In the genomic region with DNA sequence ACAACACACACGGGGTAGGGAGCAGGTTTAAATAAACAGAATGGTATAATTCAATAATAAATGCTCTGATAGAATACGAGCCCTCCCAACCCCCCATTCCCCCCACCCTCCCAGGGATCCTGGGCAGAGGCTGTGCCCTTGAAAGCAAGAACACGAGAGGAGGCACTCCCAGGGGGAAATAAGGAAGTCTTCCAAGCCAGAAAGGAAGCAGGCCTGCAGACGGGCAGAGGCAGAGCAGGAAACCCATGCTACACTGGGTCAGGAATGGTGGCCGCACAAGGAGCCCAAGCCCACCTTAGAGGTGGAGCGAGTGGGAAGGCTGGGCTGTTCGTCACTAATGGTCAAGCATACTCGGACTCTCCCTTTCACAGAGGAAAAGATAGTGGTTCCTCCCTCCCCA, we compare ENCODE assay signal across 22 mouse cellular contexts.
DNase-seq lines count a peak whose midpoint lies in the region; ATAC-seq lines count a peak whose summit lies in the region.
"Had no signal": no experiment of that assay in that cellular context is flagged by ENCODE, and none has a peak within 500 bp of the region (broad histone marks: within the 10 kb centered on the region; RNA-seq: fewer than 3 reads in every experiment).

No protein-coding gene starts in this region.

- H3K4me2 ChIP-seq in embryonic facial prominence, embryonic 12.5 days (replicated peaks): no peak overlapping the region
- no peak overlapping the region for H3K4me2 ChIP-seq in hindbrain, embryonic 16.5 days (ENCODE audit: low read length)
- H3K4me2 ChIP-seq in hindbrain, embryonic 12.5 days (replicated peaks): no peak overlapping the region
- H3K4me2 ChIP-seq in limb, embryonic 12.5 days: no peak overlapping the region
- H3K4me2 ChIP-seq in limb, embryonic 13.5 days (replicated peaks): no peak overlapping the region
- H3K4me2 ChIP-seq: forebrain, embryonic 13.5 days; heart, embryonic 11.5 days; neural tube, embryonic 12.5 days; stomach, embryonic 15.5 days had no signal

- DNase-seq in embryonic facial prominence, embryonic 10.5 days (ENCODE audit: low spot score): no peak
- DNase-seq in limb, embryonic 10.5 days (ENCODE audit: low spot score): no peak
- DNase-seq in urinary bladder, postnatal 10 days (ENCODE audit: low spot score): no peak
- DNase-seq: cerebellum, adult 11 months; gastrocnemius, postnatal 36 days; heart, postnatal 4 days; kidney, adult 18-20 months; lung, postnatal 4 days; right cerebral cortex, adult 18-20 months; right cerebral cortex, postnatal 4 days; thymus, postnatal 36 days had no signal

- 0 out of 2 replicates have a peak overlapping the region, but pooled peaks have one; percentile 8 for H3K27ac ChIP-seq in embryonic facial prominence, embryonic 12.5 days
- no peak overlapping the region for H3K27ac ChIP-seq in embryonic facial prominence, embryonic 10.5 days (replicated peaks)
- H3K27ac ChIP-seq in hindbrain, embryonic 16.5 days (ENCODE audit: low read depth, low read length): peak overlapping the region; percentile 12; the same call in 1 of the 2 replicates
- no peak overlapping the region for H3K27ac ChIP-seq in hindbrain, embryonic 12.5 days
- H3K27ac ChIP-seq in limb, embryonic 12.5 days: peak overlapping the region; percentile 8; the same call in 1 of the 2 replicates
- H3K27ac ChIP-seq in limb, embryonic 10.5 days: no peak overlapping the region
- H3K27ac ChIP-seq in limb, embryonic 13.5 days: no peak overlapping the region; the same call in 1 of the 2 replicates
- H3K27ac ChIP-seq: forebrain, embryonic 13.5 days; left cerebral cortex, adult 2 months; neural tube, embryonic 12.5 days; stomach, embryonic 15.5 days had no signal

- H3K9ac ChIP-seq in embryonic facial prominence, embryonic 12.5 days: no peak overlapping the region
- H3K9ac ChIP-seq in hindbrain, embryonic 16.5 days (ENCODE audit: low read depth, low read length): no peak overlapping the region
- H3K9ac ChIP-seq in hindbrain, embryonic 12.5 days: no peak overlapping the region
- no peak overlapping the region for H3K9ac ChIP-seq in limb, embryonic 12.5 days (replicated peaks)
- H3K9ac ChIP-seq in limb, embryonic 13.5 days: no peak overlapping the region
- H3K9ac ChIP-seq: forebrain, embryonic 13.5 days; neural tube, embryonic 12.5 days; stomach, embryonic 15.5 days had no signal

- H3K27me3 ChIP-seq in embryonic facial prominence, embryonic 12.5 days: no peaks in the 10 kb centered on the region
- H3K27me3 ChIP-seq in embryonic facial prominence, embryonic 10.5 days (replicated peaks; ENCODE audit: low read depth, poor library complexity, severe bottlenecking): no peaks in the 10 kb centered on the region
- no peaks in the 10 kb centered on the region for H3K27me3 ChIP-seq in hindbrain, embryonic 16.5 days (replicated peaks; ENCODE audit: control insufficient read depth, insufficient read depth, low read length)
- no peaks in the 10 kb centered on the region for H3K27me3 ChIP-seq in hindbrain, embryonic 12.5 days
- H3K27me3 ChIP-seq in limb, embryonic 12.5 days: no peaks in the 10 kb centered on the region
- H3K27me3 ChIP-seq in limb, embryonic 10.5 days (ENCODE audit: low read depth, poor library complexity, severe bottlenecking): no peaks in the 10 kb centered on the region
- no peaks in the 10 kb centered on the region for H3K27me3 ChIP-seq in limb, embryonic 13.5 days
- H3K27me3 ChIP-seq: forebrain, embryonic 13.5 days; neural tube, embryonic 12.5 days; stomach, embryonic 15.5 days had no signal

- no peaks in the 10 kb centered on the region for H3K9me3 ChIP-seq in embryonic facial prominence, embryonic 12.5 days
- H3K9me3 ChIP-seq in embryonic facial prominence, embryonic 10.5 days: peaks cover 5% of the 10 kb centered on the region; the same call in 1 of the 2 replicates
- H3K9me3 ChIP-seq in hindbrain, embryonic 16.5 days (ENCODE audit: control insufficient read depth, low read length): no peaks in the 10 kb centered on the region
- no peaks in the 10 kb centered on the region for H3K9me3 ChIP-seq in hindbrain, embryonic 12.5 days (replicated peaks)
- H3K9me3 ChIP-seq in limb, embryonic 12.5 days: no peaks in the 10 kb centered on the region
- H3K9me3 ChIP-seq in limb, embryonic 10.5 days (replicated peaks): no peaks in the 10 kb centered on the region
- no peaks in the 10 kb centered on the region for H3K9me3 ChIP-seq in limb, embryonic 13.5 days
- H3K9me3 ChIP-seq: forebrain, embryonic 13.5 days; neural tube, embryonic 12.5 days; stomach, embryonic 15.5 days had no signal

- H3K4me1 ChIP-seq in embryonic facial prominence, embryonic 12.5 days: peaks cover 28% of the 10 kb centered on the region
- H3K4me1 ChIP-seq in embryonic facial prominence, embryonic 10.5 days: peaks cover 29% of the 10 kb centered on the region
- H3K4me1 ChIP-seq in hindbrain, embryonic 16.5 days (ENCODE audit: control insufficient read depth, insufficient read depth, low read depth, low read length): peaks cover 4% of the 10 kb centered on the region
- peaks cover 15% of the 10 kb centered on the region for H3K4me1 ChIP-seq in hindbrain, embryonic 12.5 days
- peaks cover 18% of the 10 kb centered on the region for H3K4me1 ChIP-seq in limb, embryonic 12.5 days (replicated peaks)
- peaks cover 28% of the 10 kb centered on the region for H3K4me1 ChIP-seq in limb, embryonic 10.5 days
- peaks cover 30% of the 10 kb centered on the region for H3K4me1 ChIP-seq in limb, embryonic 13.5 days

- WGBS in embryonic facial prominence, embryonic 12.5 days: 52% methylated on average over 8 of the region's 8 CpGs
- WGBS in embryonic facial prominence, embryonic 10.5 days: 70% methylated on average over 8 of the region's 8 CpGs
- 61% methylated on average over 8 of the region's 8 CpGs for WGBS in hindbrain, embryonic 16.5 days
- WGBS in hindbrain, embryonic 12.5 days: 70% methylated on average over 8 of the region's 8 CpGs
- 73% methylated on average over 8 of the region's 8 CpGs for WGBS in limb, embryonic 12.5 days
- WGBS in limb, embryonic 10.5 days: 70% methylated on average over 8 of the region's 8 CpGs
- 55% methylated on average over 8 of the region's 8 CpGs for WGBS in limb, embryonic 13.5 days

- no peak for ATAC-seq in embryonic facial prominence, embryonic 12.5 days (ENCODE audit: insufficient number of reproducible peaks, insufficient read depth, low FRiP score, low TSS enrichment)
- ATAC-seq in hindbrain, embryonic 16.5 days: no peak
- no peak for ATAC-seq in hindbrain, embryonic 12.5 days (ENCODE audit: low FRiP score)
- no peak for ATAC-seq in limb, embryonic 12.5 days (ENCODE audit: insufficient number of reproducible peaks, insufficient read depth, low FRiP score, low TSS enrichment, low read depth)
- 0 out of 2 replicates have a peak, but pooled peaks have one; percentile 37 for ATAC-seq in limb, embryonic 13.5 days (ENCODE audit: low FRiP score, low read depth)
- ATAC-seq: CD4-positive, CD25-positive, alpha-beta regulatory T cell, adult 4 months; forebrain, embryonic 13.5 days had no signal

- H3K4me3 ChIP-seq in embryonic facial prominence, embryonic 12.5 days: no peak overlapping the region
- H3K4me3 ChIP-seq in embryonic facial prominence, embryonic 10.5 days: no peak overlapping the region
- H3K4me3 ChIP-seq in hindbrain, embryonic 16.5 days (ENCODE audit: low read length): no peak overlapping the region
- H3K4me3 ChIP-seq in hindbrain, embryonic 12.5 days: no peak overlapping the region
- H3K4me3 ChIP-seq in limb, embryonic 12.5 days (replicated peaks): no peak overlapping the region
- H3K4me3 ChIP-seq in limb, embryonic 10.5 days: no peak overlapping the region
- no peak overlapping the region for H3K4me3 ChIP-seq in limb, embryonic 13.5 days
- H3K4me3 ChIP-seq: forebrain, embryonic 13.5 days; left cerebral cortex, adult 2 months; neural tube, embryonic 12.5 days; stomach, embryonic 15.5 days had no signal

- 0 out of 2 replicates have a peak, but pooled peaks cover 4% of the 10 kb centered on the region for H3K36me3 ChIP-seq in embryonic facial prominence, embryonic 12.5 days
- H3K36me3 ChIP-seq in embryonic facial prominence, embryonic 10.5 days (replicated peaks): peaks cover 66% of the 10 kb centered on the region
- no peaks in the 10 kb centered on the region for H3K36me3 ChIP-seq in hindbrain, embryonic 16.5 days (ENCODE audit: control insufficient read depth, insufficient read depth, low read length)
- peaks cover 2% of the 10 kb centered on the region; the same call in 1 of the 2 replicates for H3K36me3 ChIP-seq in hindbrain, embryonic 12.5 days
- peaks cover 22% of the 10 kb centered on the region for H3K36me3 ChIP-seq in limb, embryonic 12.5 days
- peaks cover 51% of the 10 kb centered on the region for H3K36me3 ChIP-seq in limb, embryonic 10.5 days
- H3K36me3 ChIP-seq in limb, embryonic 13.5 days: peaks cover 12% of the 10 kb centered on the region
- H3K36me3 ChIP-seq: neural tube, embryonic 12.5 days; stomach, embryonic 15.5 days had no signal

Comparison
In these comparisons a context has a peak if more than half of its experiments do, and no peak if none do; other contexts are left out.
1. H3K27ac ChIP-seq: peak in embryonic facial prominence, embryonic 12.5 days (single experiment), hindbrain, embryonic 16.5 days (single experiment) and limb, embryonic 12.5 days (single experiment); none in embryonic facial prominence, embryonic 10.5 days (single experiment), hindbrain, embryonic 12.5 days (single experiment), limb, embryonic 10.5 days (single experiment) and limb, embryonic 13.5 days (single experiment).